Mouse (Mus musculus) urinary bladder, postnatal 0 days (tissue): ENCODE results near the gene Med23. TPM values are rescaled to one million over a fixed set of nuclear protein-coding genes. Genes with fewer than 3 reads are reported as not detected.

Source experiments
- microRNA-seq: library from miRNA; unstranded; fragments of <30 nt; microRNA quantifications from one replicate; pipeline ENCODE4, GENCODE M21; 2016
- polyA plus RNA-seq: library from polyadenylated mRNA; unstranded; fragments of >200 nt; fragmentation: Nextera tagmentation; extraction: Ambion mirVana; gene quantifications from 2 replicates; pipeline ENCODE4 v1.2.1, GENCODE M21; 2015

Gene Med23
- 6.9 and 7.8 TPM in 2 replicates for polyA plus RNA-seq

DNA sequence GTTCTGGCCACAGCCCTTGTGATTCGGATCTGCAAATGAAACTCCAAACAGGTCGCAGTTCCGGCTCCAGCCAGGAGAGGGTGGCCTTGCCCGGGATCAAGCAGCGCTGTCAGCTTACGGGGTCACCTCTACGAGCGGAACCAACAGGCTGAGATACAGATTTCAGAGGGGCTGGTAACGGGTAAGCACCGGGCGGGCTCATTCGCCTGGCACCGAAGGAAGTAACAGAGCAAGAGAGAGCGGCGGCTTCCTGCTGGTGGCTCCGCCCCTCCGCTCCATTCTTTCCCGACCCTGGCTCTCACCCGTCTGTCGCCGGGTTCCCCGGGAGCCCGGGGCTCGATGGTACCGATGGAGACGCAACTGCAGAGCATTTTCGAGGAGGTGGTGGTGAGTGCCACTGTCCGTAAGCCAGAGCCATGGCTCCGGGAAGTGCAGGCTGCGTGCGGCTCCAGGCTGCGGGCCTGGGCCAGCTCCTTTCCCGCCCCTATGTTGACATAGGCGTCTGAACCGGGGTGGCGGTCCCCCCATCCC, at the start of gene Med23:
Med23 (plus strand) TSS at position 227 of the 531 bp plus-strand sequence.

DNA sequence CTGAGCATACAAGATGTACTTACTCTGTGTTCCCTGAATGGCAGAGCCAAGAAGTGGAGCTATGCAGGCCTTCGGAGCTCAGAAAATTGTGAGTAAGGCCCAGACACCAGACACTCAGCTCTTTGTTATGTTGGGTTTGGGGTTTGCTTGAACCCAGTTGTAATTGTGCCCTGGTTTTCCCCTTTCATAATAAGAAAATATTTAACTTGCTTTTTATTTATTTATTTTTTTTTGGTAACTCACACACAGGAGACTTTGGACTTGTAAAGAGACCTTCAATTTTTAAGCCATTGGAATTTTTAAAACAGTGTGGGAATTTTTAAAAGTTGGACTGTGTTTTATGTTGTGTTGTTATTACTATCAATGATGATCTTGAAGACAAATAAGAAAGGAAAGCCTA, 27.1 kb upstream of the Med23 start, which contains the start of gene Enpp3:
Enpp3 (minus strand) TSS at position 148 of the 400 bp plus-strand sequence.

DNA sequence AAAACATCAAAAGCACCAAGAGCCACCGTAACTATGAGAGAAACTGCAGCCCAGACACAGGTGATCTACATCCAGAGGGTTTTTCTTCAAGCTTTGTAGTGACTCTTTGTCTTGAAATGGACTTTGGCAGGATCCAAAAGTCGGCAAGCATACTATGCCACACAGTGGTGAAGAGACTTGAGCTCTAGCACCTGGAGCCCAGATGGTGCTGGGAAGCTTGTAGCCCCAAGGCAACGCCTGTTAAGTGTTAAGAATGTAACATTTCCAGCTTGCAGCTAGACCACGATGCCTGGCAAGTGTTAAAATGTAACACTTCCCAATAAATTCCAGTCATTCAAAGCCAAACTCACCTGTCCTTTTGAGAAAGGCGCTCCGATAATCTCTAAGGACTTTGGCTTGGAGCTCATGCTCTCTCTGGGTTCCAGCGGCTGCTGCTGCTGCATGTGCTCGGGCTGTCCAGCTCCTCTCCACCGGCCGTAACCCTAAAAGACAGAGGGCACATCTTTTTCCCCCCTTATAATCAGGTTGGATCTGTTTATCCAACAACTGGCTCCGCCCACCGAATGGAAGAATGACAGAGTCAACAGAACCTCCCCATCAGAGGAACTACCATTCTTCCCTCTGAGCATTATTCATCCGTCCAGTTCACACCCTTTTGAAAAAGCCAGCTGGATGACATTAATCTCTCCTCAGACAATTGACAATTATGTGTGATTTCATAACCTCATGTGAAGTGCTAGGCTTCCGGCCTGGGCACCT, 57.4 kb downstream of the Med23 start, which contains the start of gene Arg1:
Arg1 (minus strand) TSS at position 523 of the 759 bp plus-strand sequence.

Small RNA genes within 50 kb of the gene (microRNA-seq; reads per million reads assigned to microRNA genes)
- gene Mir6905 = not detected

Other genes starting within 250 kb of the Med23 start
- gene Enpp1, start 157.8 kb upstream of the Med23 start, polyA plus RNA-seq = 11.4 and 12.6 TPM in 2 replicates
- 4.4 and 5.0 TPM in 2 replicates for gene Enpp3, start 27.2 kb upstream of the Med23 start, polyA plus RNA-seq
- gene Arg1, start 57.5 kb downstream of the Med23 start, polyA plus RNA-seq = 27.5 and 428 TPM in 2 replicates